Mouse (Mus musculus): ENCODE data around the gene Calm3.

GRCm38 (mm10) chr7:16919395-16920149, 4.3 kb downstream of the Calm3 start:
- TF ChIP-seq E2F4 (IDR thresholded peaks at IDR 0.05; ENCODE audit: insufficient read depth) (no peak), POLR2A (IDR thresholded peaks at IDR 0.05; ENCODE audit: insufficient read length, low read depth) (no peak)
